Comparison of ENCODE assay signal across 5 mouse cellular contexts in the genomic region with DNA sequence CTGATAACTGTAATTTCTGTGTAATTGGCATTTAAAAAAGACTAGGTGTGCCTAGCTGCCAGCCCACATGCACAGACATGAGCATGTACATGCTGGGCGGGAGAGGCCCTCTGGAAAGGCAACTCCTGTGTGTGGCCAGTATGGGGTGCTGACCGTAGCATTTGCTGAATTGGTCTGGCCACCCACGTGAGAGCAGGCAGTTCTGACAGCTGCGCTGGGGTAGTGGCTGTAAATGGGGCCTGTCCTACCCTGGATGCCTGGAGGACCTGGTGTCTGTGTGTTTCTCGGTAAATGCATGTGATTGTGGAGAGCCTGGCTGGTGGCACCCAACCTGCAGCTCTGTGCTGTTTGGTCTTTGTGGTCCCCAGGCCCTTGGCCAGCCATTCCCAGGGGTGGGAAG.
"Had no signal": no experiment of that assay in that cellular context is flagged by ENCODE, and none has a peak within 500 bp of the region (broad histone marks: within the 10 kb centered on the region; RNA-seq: fewer than 3 reads in every experiment).

No protein-coding gene starts in this region.

- H3K27ac ChIP-seq: kidney, embryonic 15.5 days; left cerebral cortex, adult 2 months; liver, embryonic 13.5 days; midbrain, embryonic 12.5 days; stomach, embryonic 15.5 days had no signal

- H3K4me3 ChIP-seq: kidney, embryonic 15.5 days; left cerebral cortex, adult 2 months; liver, embryonic 13.5 days; midbrain, embryonic 12.5 days; stomach, embryonic 15.5 days had no signal

- H3K4me2 ChIP-seq: kidney, embryonic 15.5 days; liver, embryonic 13.5 days; midbrain, embryonic 12.5 days; stomach, embryonic 15.5 days had no signal

- H3K9ac ChIP-seq: kidney, embryonic 15.5 days; liver, embryonic 13.5 days; midbrain, embryonic 12.5 days; stomach, embryonic 15.5 days had no signal

- H3K36me3 ChIP-seq: kidney, embryonic 15.5 days; liver, embryonic 13.5 days; midbrain, embryonic 12.5 days; stomach, embryonic 15.5 days had no signal

- H3K9me3 ChIP-seq: kidney, embryonic 15.5 days; liver, embryonic 13.5 days; midbrain, embryonic 12.5 days; stomach, embryonic 15.5 days had no signal
